Mouse (Mus musculus): ENCODE data around the gene Hivep2.

- TF ChIP-seq POLR2A (IDR thresholded peaks at IDR 0.05; ENCODE audit: borderline replicate concordance, extremely low read depth, insufficient read depth, insufficient read length, poor library complexity, severe bottlenecking) = no peak
- TF ChIP-seq CTCF (IDR thresholded peaks at IDR 0.05; ENCODE audit: borderline replicate concordance, extremely low read depth, insufficient read depth, insufficient read length) = no peak
Measured at GRCm38 (mm10) chr10:14191202-14191601, 225.3 kb downstream of the Hivep2 start.
